Mouse (Mus musculus) layer of hippocampus, adult 2 months (tissue): ENCODE data around the gene Ptprg. TPM values are rescaled to one million over a fixed set of nuclear protein-coding genes. Genes with fewer than 3 reads are reported as not detected.

Experiments used
- DNase-seq, 2 experiments: peaks; one replicate each; pipeline ENCODE4 v3.0.0; 2022; ENCODE audit warnings: low spot score in 2 of 2
- H3K27ac ChIP-seq: fragments of 200-600 bp; 2 replicates; pipeline ENCODE4 v1.8.1; 2022
- H3K4me3 ChIP-seq: fragments of 200-600 bp; 2 replicates; pipeline ENCODE4 v1.8.1; 2022; ENCODE audit warnings: mild to moderate bottlenecking
- CTCF ChIP-seq: fragments of 200-600 bp; conservative IDR thresholded peaks from 2 replicates; pipeline ENCODE4 v1.8.1; 2022; ENCODE audit warnings: antibody characterized with exemption, mild to moderate bottlenecking, moderate library complexity
- total RNA-seq, 2 experiments: library from RNA; stranded (reverse); gene quantifications; 2 replicates each; pipeline ENCODE4 v1.2.3; 2021

Gene Ptprg
- total RNA-seq, 2 experiments from 2014 or later = 106 to 112 TPM

DNA sequence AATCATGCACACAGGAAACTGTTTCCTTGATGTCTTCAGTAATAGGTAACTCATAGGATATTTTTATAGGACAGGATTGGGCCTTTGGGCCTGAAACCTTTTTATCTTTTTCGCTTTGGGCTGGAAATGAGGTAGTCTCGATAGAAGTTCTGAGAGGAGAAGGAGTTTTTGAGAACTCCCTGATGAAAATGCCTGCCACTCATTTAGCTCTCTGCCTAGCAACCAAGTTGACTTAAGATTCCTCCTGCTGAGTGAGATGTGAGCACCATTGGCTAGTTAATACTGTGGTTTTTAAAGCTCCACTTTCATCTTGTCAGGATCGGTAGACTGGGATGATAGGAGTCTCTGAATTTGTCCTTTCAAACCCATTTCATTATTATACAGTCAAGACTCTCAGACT is 162.9 kb downstream of the Ptprg start:
- no peak for DNase-seq
- no peak overlapping the region for H3K4me3 ChIP-seq

DNA sequence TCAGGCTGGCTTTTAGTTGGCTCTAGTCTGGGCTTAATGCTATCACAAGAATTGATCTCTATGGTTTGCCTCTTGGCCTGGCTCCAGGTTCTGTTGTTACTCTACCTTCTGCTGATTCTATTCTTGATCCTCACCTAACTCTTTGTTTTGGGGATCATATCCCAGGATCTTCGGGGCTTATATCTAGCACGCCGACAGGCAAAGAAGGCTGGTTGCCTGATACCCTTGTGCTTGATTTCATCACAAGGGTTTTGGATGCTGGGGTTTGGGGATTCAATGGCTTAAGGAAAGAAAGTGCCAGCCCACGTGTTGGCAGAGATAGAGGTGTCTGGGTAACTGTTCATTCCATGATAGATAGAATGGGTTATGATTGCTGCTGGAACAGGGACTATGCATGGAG is 164.9 kb downstream of the Ptprg start:
- Histone ChIP-seq H3K4me3 (no peak overlapping the region), H3K27ac (no peak overlapping the region)
- DNase-seq = no peak
- no peak for TF ChIP-seq CTCF

More for the DNA sequence above, 162.9 kb downstream of the Ptprg start:
- H3K27ac ChIP-seq = no peak overlapping the region
- no peak for TF ChIP-seq CTCF

DNA sequence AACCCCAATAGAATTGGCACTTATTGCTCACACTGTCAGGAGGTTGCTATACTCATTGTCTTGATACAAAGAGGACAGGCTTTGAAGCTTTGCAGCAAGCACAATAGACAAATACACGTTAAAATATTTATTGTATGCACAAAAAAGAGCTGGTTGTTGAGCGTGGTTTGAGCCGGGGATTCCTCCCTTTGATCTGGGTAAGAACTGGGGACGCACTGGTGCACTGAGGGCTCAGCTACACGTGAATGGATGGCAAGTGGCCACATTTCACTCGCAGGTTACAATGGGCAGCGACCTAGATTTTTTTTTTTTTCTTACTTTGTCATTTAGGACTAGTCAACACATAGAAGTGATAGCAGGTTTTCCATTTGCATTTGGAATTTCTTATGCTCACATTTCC is 165.9 kb downstream of the Ptprg start:
- no peak for TF ChIP-seq CTCF
- DNase-seq = no peak
- Histone ChIP-seq H3K4me3 (no peak overlapping the region), H3K27ac (no peak overlapping the region)

DNA sequence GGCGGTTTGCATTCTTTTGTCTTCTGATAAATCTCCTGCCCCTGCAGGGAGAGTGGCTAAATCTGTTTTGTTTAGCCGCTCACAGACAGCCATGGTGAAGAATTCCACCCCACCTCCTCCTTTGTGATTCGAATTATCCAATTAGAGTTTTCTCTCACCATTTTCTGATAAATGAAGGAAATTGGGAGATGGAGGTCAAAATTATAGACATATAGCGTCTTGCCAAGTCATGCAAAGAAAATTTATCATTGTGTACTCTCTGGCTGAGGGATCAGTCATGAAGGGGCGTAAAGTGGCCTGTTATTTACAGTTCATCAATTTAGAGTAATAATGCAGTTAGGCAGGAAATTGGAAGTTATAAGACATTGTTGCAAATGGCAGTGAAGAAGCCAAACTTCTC is 168.8 kb downstream of the Ptprg start:
- no peak for TF ChIP-seq CTCF
- no peak overlapping the region for H3K4me3 ChIP-seq
- no peak for DNase-seq
- H3K27ac ChIP-seq = no peak overlapping the region

DNA sequence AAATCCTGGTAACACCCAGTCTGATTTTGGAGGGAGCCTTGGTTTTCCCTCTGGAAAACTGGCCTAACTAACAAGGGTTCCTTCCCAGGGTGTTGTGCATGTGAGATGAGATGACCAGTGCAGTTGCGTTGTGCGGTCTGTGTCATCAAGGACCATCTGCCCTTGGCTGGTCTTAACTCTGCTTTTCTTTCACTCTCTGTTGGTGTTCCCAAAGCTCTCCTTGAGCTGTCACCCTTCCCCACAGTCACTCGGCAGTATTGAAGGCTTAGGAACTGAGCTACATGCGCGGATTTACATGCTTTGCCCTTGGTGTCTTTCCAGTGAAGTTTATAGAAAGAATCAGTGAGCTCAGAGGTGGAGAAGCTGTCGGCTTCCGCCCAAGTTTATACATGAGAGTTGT is 170.5 kb downstream of the Ptprg start:
- Histone ChIP-seq H3K4me3 (no peak overlapping the region), H3K27ac (no peak overlapping the region)
- no peak for TF ChIP-seq CTCF
- DNase-seq = no peak

DNA sequence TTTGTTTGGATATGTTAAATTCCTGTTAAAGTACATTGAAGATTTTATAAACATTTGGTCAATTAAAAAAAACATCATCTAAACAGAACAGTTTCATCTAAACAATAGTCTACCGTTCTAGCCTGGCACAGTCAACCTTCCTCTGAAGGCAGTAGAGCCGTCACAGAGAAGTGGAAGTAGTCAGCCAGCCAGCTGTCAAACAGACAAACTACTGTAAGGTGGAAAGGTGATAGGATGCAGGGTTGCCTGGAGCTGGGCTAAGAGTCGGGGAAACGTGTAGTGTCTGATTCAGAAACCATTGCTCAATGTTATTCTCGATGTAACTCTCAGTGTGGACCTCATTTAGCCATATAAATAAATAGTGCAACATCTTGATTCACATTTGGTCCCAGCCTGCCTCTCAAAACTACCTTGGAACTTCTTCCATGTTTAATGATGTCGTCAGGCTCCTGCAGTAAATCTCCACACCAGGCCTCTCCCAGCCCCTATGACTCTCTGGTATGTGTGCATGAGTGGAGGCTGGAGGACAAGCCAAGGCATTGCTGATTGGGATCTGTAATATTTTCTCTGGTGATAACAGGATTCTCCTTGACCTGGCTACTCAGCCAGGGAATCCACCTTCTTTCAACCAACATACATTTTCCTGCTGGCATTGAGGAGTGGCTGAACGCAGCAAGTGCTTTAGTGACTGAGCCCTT is 178.0 kb downstream of the Ptprg start:
- TF ChIP-seq CTCF = no peak
- no peak overlapping the region for H3K27ac ChIP-seq
- no peak overlapping the region for H3K4me3 ChIP-seq
- DNase-seq = no peak

DNA sequence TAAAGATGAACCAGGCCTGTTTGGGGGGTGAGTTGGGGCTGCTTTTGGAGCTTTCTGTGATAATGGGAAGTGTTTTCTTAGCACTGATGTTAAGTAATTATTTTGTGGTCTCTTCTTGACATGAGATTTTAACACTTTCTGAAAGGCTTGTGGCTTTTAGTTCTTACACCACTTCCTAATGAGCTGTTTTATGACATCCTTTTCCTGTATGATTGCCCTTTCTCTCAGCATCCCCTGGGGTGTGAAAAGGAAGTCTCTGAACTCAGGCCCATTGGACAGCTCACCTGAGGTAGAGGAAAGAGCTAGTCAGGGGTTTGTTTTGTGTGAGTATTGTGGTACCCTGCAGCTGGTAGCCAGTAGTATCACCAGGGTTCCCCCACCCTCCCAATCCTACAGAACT is 179.0 kb downstream of the Ptprg start:
- Histone ChIP-seq H3K27ac (no peak overlapping the region), H3K4me3 (no peak overlapping the region)
- no peak for TF ChIP-seq CTCF
- no peak for DNase-seq

DNA sequence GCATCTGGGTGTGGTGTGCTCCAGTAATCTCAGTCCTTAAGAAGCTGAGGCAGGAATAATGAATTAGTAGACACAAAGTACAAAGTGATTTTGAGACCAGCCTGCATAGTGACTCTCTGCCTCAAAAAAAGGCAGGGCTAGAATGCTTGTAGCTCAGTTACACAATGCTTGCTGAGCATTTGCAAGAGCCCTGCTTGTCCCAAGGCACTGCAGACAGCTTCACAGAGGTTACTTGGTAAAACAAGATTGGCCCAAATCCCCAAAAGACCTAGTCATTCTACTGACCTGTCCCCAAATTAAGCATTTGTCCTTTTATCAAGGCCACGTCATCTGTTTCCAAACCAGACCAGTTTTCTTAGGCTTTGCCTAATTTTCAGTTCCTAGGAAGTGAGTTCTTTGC is 190.4 kb downstream of the Ptprg start:
- DNase-seq = no peak
- Histone ChIP-seq H3K4me3 (no peak overlapping the region), H3K27ac (no peak overlapping the region)
- TF ChIP-seq CTCF = no peak

DNA sequence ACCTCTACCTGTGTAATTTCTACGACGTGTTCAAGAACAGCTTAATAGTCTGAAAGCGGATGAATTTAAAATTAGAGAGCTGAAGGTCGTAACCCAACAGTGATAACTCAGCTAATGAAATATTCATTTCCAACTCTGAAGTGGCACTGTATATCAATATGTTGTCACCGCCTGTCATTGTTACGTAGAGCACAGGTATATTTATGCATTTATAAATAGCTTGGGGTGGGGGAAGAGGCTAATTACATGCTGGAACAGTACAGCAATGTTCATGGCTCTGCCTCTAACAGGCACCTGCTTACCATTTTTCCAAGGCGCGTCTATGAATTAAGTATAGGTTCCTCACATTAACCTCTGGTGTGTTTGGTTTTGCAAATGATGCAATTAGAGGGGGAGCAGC is 199.3 kb downstream of the Ptprg start:
- H3K27ac ChIP-seq = no peak overlapping the region
- DNase-seq = no peak
- no peak overlapping the region for H3K4me3 ChIP-seq
- TF ChIP-seq CTCF = no peak

DNA sequence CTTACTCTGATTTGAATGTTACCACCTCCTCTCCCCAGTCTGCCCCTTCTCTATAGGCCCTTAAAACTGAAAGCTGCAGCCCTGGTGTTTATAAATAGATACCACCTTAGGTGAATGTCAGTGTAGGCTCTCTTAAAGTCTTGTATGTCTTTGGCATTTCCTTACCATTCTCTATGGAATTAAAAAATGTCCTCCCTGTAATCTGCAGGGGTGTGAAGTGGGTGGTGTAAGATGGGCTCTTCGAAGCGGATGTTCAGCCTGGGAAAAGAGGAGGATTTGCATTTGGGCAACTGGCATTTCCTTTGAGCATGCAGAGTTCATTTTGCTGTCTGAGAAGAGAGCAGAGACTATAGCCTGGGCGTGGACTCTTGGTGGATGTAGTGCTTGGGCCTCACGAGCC is 201.3 kb downstream of the Ptprg start:
- no peak for TF ChIP-seq CTCF
- DNase-seq = no peak
- Histone ChIP-seq H3K27ac (no peak overlapping the region), H3K4me3 (no peak overlapping the region)

DNA sequence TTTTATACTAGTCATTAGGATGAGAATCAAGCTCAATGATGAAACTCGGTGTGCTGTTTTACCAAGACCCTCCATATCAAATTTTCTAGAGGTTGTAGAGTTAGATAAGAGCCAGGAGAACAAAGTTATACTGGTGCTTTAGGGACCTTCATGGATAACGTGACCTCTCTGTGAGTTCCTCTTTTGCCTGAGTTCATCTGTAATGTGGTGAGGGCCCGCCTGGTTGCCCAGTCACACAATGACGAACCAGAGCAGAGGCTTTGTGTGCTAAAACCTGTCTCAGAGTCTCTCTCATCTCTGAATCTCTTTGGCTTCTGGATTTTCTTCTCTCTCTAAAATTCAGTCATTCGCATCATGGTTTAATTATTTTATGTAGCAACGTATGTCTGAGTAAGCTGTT is 204.9 kb downstream of the Ptprg start:
- Histone ChIP-seq H3K4me3 (no peak overlapping the region), H3K27ac (no peak overlapping the region)
- DNase-seq = no peak
- TF ChIP-seq CTCF = no peak

DNA sequence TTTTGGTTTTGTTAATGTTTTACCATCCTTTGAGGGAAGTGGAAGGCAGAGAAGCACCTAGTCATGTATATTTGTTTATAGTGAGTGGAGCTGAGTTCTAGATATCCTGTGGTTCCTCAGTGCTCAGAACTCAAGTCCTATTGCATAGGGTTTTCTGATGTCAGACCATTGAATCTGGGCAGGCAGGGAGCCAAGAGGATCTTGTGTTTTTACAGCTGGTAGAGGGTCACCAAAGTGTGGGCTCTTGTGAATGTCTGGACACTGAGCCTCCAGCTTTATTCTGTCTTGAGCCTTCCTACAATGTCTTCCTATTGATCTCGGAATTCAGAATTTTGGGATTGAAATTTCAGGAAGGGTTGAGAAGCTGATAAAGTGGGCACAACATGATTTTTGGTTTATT is 206.0 kb downstream of the Ptprg start:
- Histone ChIP-seq H3K27ac (no peak overlapping the region), H3K4me3 (no peak overlapping the region)
- DNase-seq = no peak
- TF ChIP-seq CTCF = no peak

DNA sequence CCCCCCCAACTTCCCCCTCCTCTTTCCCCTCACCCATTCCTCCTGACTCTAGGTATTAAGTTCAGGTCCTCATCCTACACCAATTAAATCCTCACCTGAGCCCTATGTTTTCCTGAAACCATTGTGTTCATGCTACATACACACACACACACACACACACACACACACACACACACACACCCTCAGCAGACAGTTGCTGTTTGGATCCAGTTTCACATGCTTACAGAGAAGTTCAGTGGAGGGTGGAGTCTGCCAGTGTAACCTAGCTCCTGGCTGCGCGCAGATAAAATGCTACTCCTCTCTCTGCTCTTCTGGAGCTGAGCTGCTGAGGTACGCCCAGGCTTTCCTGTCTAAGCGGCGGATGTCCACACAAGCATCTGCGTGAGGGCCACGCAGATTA is 209.7 kb downstream of the Ptprg start:
- no peak for DNase-seq
- no peak overlapping the region for H3K27ac ChIP-seq
- no peak overlapping the region for H3K4me3 ChIP-seq
- no peak for TF ChIP-seq CTCF

DNA sequence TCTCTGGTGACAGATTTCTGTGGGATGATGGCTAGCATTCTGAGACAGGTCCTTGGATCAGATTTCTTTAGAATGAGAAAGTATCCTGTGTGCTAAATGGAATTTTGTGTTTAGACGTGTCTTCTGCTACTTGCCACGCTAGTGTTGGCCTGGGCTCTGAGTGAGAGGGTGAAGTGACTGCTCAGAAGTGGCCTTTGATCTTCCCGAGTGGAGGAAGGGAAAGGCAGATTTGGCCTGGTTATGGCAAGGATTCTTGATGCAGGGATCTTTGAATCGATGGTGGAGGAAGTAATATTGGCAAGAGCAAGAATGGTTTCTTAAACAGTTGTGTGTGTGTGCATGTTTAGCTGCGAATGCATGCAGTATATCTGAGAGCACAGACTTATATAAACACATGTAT is 219.4 kb downstream of the Ptprg start:
- Histone ChIP-seq H3K27ac (no peak overlapping the region), H3K4me3 (no peak overlapping the region)
- no peak for DNase-seq
- TF ChIP-seq CTCF = no peak
